Mouse (Mus musculus): ENCODE data around the gene Faxc.

DNA sequence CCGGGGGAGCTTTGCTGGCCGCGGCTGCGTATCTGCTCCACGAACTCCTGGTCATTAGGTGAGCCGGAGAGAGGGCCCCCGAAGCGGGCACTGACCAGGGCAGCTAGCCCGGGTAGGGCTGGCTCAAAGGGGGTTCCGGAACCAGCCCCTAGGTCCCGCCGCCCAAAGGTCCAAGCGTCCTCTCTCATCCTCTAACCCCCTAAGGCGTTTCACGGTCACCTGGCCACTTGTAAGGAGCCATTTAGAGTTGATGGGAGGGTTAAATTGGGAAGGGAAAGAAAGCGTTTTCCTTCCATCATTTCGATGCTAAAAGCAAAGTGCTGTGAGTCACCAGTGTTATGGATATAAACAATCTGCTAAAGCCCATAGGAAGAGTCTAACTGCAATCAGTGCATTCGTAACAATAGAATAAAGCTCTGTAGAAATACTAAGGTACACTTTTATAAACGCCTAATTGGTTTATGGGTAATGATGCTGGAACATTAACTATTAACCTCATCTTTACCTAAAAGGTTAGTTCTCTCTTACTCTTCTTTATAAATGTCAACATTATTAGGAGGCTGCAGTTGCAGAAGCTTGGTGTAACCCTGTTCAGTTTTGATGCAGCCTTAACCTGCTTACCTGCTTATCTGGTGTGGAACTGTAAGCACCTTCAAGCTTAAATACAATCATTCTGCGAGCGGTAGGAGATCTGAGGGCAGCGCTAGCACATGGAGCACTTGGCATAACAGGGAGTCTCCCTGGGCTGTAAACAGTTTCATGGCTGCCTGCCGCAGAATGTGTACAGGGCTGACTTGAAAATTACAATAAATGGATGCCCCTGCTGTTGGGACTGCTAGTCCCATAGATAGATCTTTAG lies 872 bp downstream of the Faxc start:
- TF ChIP-seq CTCF (IDR thresholded peaks at IDR 0.05; ENCODE audit: insufficient read depth, low read length) (no peak), POLR2A (IDR thresholded peaks at IDR 0.05; ENCODE audit: borderline replicate concordance, extremely low read depth, low read depth, low read length) (no peak)

All from lung, adult 2 months (tissue).